Mouse (Mus musculus): ENCODE results near the gene Guca2b.

GRCm38 (mm10) chr4:119633948-119634347, 24.8 kb downstream of the Guca2b start:
- no peak for TF ChIP-seq GATA1 (IDR thresholded peaks at IDR 0.05; ENCODE audit: borderline replicate concordance, low read length)
- no peak for TF ChIP-seq CTCF (IDR thresholded peaks at IDR 0.05; ENCODE audit: low read depth, low read length)
- no peak for TF ChIP-seq TAL1 (conservative IDR thresholded peaks at IDR 0.05; ENCODE audit: low read depth, low read length)
- no peak for TF ChIP-seq POLR2AphosphoS5 (IDR thresholded peaks at IDR 0.05; ENCODE audit: insufficient replicate concordance, low read depth, low read length)
- no peak for TF ChIP-seq GATA2 (IDR thresholded peaks at IDR 0.05; ENCODE audit: borderline replicate concordance, low read depth, low read length)

All from G1E (cell line).